Mouse (Mus musculus): Measurements from ENCODE around the gene Sun1.

Sun1 gene

GRCm38 (mm10) chr5:139251736-139252080, 51.3 kb downstream of the Sun1 start:
- no peak for DNase-seq (ENCODE audit: low read depth, low spot score)

GRCm38 (mm10) chr5:139252081-139252909, 51.9 kb downstream of the Sun1 start, which contains the start of gene Get4:
Gene Get4, plus strand, starts transcription at chr5:139252324.
- peak; percentile 100 for DNase-seq (ENCODE audit: low read depth, low spot score)

DNA sequence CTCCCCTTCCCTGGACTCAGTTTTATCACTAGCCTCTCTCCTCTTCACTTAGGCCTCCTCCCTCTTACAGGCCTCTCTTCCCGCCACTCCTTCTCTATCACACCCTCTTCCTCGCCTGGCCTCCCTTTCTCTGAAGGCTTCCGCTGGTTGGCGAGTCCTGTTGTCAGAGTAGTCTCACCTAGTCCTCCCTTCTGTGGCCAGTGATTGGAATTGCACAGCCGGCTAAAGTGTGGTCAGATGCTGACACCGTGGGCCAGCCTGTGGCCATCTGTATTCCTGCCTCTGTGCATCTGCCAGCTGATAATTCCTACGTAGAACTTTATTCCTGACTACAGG, 52.4 kb downstream of the Sun1 start:
- DNase-seq (ENCODE audit: low read depth, low spot score) = no peak

DNA sequence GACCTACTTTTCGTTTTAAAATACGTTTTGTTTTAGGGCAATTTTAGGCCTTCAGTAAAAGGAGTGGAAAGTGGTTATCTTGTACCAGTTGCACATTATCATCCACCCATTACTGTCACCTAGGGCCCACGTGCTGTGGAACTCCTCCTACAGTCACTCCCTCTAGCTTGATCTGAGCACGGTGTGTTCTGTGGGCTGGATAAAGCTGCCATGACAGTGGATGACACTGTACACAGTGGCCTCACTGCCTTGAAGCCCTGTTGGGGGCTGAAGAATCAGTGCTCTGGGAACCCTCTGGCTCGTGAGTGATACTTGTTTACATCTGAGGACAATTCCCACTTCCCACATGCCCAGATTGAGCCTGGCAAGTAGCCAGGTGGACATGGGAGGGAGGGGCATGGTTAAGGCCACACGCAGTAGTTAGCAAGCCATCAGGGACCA, 52.9 kb downstream of the Sun1 start:
- DNase-seq (ENCODE audit: low read depth, low spot score) = peak; percentile 76

- no peak for DNase-seq (ENCODE audit: low read depth, low spot score)
Observed at GRCm38 (mm10) chr5:139254938-139255337, 54.5 kb downstream of the Sun1 start.

- DNase-seq (ENCODE audit: low read depth, low spot score) = no peak
Observed at GRCm38 (mm10) chr5:139255777-139256176, 55.3 kb downstream of the Sun1 start.

DNA sequence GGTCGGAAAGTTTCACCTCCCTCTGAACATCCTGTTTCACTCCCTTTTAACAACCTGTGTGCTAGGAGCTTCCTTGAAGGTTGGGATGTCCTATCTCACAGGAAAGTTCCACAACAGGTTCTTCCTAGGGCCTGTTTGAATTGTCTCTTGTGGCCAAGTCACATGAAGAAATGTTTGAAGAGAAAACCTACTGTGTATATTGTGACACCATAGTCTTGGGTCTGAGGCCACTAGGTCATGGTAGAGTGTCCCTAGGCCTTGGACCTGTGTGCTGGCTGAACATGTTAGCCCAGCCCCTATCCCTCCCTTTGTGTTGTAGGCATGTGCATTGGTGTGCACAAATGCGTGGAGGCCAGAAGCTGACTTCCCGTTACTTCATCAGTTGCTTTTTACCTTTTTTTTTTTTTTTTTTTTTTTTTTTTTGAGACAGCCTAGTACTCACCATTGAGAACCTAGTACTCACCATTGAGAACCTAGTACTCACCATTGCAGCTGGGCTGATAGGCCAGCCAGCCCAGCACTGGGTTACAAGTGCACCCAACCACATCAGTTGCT, 55.9 kb downstream of the Sun1 start:
- no peak for DNase-seq (ENCODE audit: low read depth, low spot score)

DNA sequence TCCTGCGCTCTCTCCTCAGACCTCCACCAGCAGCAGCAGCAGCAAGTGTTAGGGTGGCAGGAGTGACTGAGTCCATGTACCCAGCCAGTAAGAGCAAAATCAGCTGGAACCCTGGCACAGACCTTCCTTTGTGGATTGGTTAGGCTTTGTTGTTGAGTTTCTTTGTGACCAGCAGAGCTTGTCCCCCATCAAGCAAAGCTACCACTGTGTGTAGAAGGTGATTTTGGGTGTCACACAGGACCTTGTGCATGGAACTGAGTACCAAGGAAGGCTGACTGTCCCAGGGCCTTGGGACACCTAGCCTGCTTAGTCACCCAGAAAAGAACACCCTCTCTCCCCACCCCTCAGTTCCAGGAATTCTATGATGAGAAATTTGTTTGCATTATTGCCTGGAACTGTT, 56.8 kb downstream of the Sun1 start:
- DNase-seq (ENCODE audit: low read depth, low spot score) = no peak

- no peak for DNase-seq (ENCODE audit: low read depth, low spot score)
Observed at GRCm38 (mm10) chr5:139257818-139258217, 57.4 kb downstream of the Sun1 start.

GRCm38 (mm10) chr5:139258371-139259035, 58.1 kb downstream of the Sun1 start:
- no peak for DNase-seq (ENCODE audit: low read depth, low spot score)

- no peak for DNase-seq (ENCODE audit: low read depth, low spot score)
Observed at GRCm38 (mm10) chr5:139259853-139260252, 59.4 kb downstream of the Sun1 start.

DNA sequence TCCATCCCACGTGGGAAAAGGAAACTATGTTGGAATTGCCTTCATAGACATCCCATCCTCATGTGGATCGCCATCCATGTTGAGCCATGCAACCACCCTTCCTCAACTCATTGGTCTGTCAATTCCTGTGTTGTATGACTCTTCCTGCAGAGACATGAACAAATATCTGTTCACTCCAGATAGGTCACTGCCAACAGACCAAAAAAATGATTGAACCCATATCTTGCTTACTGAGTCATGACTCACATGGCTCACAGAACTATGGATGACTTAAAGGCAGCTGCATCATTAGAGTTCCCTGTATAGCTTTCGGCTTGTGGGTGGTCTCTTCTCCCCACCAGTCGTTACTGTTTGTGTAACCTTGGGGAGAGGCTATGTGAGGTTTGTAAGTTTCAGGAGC, 61.0 kb downstream of the Sun1 start:
- DNase-seq (ENCODE audit: low read depth, low spot score) = no peak

- DNase-seq (ENCODE audit: low read depth, low spot score) = no peak
Observed at GRCm38 (mm10) chr5:139267661-139268060, 67.2 kb downstream of the Sun1 start.

GRCm38 (mm10) chr5:139270806-139271521, 70.5 kb downstream of the Sun1 start:
- no peak for DNase-seq (ENCODE audit: low read depth, low spot score)

DNA sequence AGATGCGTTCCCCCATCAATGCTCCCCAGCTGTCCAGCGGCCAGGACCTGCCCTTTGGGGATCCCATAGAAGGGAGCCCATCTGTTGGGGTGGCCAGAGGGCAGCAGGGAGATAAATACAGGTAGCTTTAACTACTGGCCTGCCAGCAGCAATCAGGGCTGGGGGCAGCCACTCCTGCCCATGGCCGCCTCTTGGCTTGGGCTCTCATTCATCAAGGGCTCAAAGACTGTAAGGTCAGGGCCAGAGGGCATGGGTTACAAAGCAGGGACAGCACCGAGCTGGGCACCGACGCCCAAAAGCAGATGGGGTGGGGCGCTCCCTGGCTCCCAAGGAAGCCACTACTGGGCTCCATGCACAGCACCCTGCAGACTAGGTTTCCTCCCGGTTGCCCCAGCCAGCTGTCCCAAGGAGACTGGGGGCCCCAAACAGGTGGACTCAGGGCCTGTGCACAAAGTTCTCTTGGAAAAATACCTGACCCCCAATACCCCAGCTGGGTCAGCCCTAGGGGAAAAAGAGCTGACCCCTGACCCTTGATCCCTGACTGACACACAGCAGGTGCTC, 71.6 kb downstream of the Sun1 start:
- no peak for DNase-seq (ENCODE audit: low read depth, low spot score)

GRCm38 (mm10) chr5:139277287-139277686, 76.8 kb downstream of the Sun1 start:
- DNase-seq (ENCODE audit: low read depth, low spot score) = no peak

DNA sequence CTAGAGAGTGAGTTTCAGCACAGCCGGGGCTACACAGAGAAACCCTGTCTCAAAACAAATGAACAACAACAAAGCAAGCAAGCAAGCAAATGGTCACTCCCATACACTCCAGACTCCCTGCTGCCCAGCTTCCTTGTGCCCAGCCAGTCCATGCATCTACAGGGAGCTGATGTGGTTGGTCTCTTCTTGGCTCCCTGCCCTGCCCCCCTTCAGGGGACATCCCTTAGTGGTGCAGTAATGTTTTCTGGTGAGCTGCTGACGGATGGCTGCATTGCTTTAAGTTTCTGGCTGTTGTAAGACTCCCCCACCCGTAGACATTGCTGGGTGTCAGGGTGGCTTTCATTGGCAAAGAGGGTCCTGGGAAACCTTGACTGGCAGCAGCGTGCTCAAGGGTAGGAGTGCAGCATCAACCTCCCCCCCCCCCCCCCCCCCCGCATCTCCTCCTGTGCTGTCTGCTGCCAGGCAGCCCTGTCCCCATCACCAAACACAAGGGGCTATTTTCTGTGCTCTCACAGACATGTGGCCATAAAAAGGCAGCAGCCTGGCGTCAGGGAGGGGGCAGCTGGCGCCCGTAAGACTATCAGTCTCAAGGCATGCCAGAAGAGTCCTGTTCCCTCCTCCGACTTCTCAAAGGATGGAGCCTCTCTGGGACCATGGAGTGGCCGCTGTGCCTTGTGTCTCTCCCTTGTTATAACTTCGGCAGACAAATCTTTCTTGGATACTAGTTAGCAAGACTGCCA, 81.1 kb downstream of the Sun1 start:
- no peak for DNase-seq (ENCODE audit: low read depth, low spot score)

- DNase-seq (ENCODE audit: low read depth, low spot score) = peak; percentile 78
Observed at GRCm38 (mm10) chr5:139282191-139282590, 81.8 kb downstream of the Sun1 start.

- peak; percentile 54 for DNase-seq (ENCODE audit: low read depth, low spot score)
Observed at GRCm38 (mm10) chr5:139283460-139284180, 83.2 kb downstream of the Sun1 start.

DNA sequence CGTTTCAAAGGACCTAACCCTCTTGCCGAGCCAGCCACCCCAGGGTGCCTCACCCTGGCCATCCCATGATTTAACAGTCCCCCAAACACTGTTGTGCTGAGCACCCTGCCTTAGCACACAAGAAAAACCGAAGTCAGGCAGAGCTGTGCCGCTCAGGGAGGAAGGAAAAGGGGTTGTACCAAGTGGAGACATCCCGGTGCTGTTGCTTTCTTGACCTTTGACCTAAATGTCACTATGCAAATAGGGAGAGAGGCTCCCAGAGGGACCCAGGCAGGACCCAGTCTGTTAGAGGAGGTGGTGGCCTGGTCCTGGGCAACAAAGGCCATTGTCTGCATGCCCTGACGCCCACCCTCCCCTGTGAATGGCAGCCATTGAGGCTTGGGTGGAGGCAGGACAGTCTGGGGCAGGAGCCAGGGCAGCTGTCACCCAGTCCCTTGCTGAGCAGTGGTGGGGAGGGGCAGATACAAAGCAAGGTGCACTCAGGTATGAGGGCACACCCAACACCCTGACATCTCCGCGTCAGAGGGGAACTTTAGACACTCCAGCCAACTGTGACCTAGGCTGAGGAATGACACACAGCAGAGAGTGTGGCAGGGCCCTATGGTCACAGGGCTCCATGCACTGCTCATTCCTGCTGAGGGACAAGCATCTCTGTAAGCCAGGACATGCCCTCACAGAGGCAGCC, 85.1 kb downstream of the Sun1 start:
- DNase-seq (ENCODE audit: low read depth, low spot score) = no peak

Measured in CD4-positive helper T cell, adult 2 months (primary cell).